Mouse (Mus musculus) ES-Bruce4 (cell line): ENCODE measurements around the gene C2cd4b. TPM values are rescaled to one million over a fixed set of nuclear protein-coding genes. Genes with fewer than 3 reads are reported as not detected.

Experiments
- H3K27ac ChIP-seq: 2 replicates; pipeline ENCODE4 v1.5.1; 2012; ENCODE audit warnings: low read length, inconsistent platforms; ENCODE audit not compliant: insufficient read depth
- H3K27me3 ChIP-seq: 2 replicates; pipeline ENCODE4 v1.6.1; 2012; ENCODE audit warnings: mild to moderate bottlenecking, low read length, inconsistent platforms; ENCODE audit not compliant: control insufficient read depth, poor library complexity, insufficient read depth, severe bottlenecking
- H3K36me3 ChIP-seq: 2 replicates; pipeline ENCODE4 v1.6.1; 2012; ENCODE audit warnings: inconsistent platforms, mild to moderate bottlenecking, low read length, moderate library complexity; ENCODE audit not compliant: control insufficient read depth, poor library complexity, insufficient read depth, severe bottlenecking
- H3K4me1 ChIP-seq: one replicate; pipeline ENCODE4 v1.8.1; 2011; ENCODE audit warnings: low read length; ENCODE audit not compliant: control insufficient read depth, insufficient read depth
- H3K4me3 ChIP-seq: 2 replicates; pipeline ENCODE4 v1.5.1; 2011; ENCODE audit warnings: low read depth, mild to moderate bottlenecking, low read length
- H3K9ac ChIP-seq: 2 replicates; pipeline ENCODE4 v1.6.1; 2012; ENCODE audit warnings: low read depth, mild to moderate bottlenecking, inconsistent platforms; ENCODE audit not compliant: poor library complexity, severe bottlenecking
- H3K9me3 ChIP-seq: replicated peaks from 2 replicates; pipeline ENCODE4 v1.6.1; 2012; ENCODE audit warnings: mild to moderate bottlenecking, low read length, inconsistent platforms; ENCODE audit not compliant: control insufficient read depth, poor library complexity, insufficient read depth, severe bottlenecking
- CTCF ChIP-seq: IDR thresholded peaks from one replicate; pipeline ENCODE4 v1.8.1; 2011; ENCODE audit warnings: low read depth, low read length
- EP300 ChIP-seq: IDR thresholded peaks from 2 replicates; pipeline ENCODE4 v1.6.1; 2011; ENCODE audit warnings: low read depth, low read length; ENCODE audit not compliant: insufficient read depth
- POLR2A ChIP-seq: IDR thresholded peaks from one replicate; pipeline ENCODE4 v1.8.1; 2011; ENCODE audit warnings: low read length; ENCODE audit not compliant: insufficient read depth
- polyA plus RNA-seq: library from polyadenylated mRNA; stranded (reverse); fragments of >200 nt; gene quantifications from 2 replicates; pipeline ENCODE4 v1.2.4, GENCODE M21; 2011; ENCODE audit warnings: low read depth; ENCODE audit not compliant: missing spikeins, insufficient read depth, insufficient read length

Gene C2cd4b
- polyA plus RNA-seq, 1 experiment = not detected

DNA sequence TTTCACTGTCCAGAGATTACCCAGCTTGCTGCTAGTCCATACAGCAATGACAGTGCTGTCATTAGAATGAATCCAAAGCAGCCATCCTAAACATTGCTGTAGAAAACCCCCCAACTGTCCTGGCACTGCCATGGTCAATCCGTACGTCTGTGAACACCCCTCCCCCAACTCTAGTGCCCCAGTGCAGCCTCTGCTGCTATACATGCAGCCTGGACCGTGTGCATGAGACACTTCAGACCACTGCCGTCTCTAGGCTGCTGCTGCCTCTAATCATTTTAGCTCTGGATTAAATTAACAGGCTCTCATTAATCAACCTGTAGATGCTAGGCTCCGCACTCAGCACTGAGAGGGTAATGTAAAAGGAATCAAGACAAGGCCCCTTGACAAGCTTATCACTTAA is 47.8 kb downstream of the C2cd4b start:
- H3K4me1 ChIP-seq = no peaks in the 10 kb centered on the region
- H3K9ac ChIP-seq = no peak overlapping the region

DNA sequence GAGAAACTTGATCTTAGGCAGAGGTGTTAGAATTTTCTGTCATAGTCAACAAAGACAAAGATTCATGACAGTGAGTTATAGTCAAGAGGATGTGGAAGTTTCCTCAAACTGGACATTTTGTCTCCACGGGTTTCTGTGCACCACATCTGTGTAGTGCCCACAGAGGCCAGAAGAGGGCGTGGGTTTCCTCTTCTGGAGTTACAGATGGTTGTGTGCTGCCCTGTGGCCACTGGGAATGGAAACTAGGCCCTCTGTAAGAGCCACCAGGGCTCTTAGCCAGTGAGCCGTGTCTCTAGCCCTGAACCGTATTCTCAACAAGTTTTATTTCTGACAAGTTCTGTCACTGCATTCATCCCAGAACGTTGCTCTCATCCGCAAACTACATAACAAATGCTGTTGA is 51.3 kb downstream of the C2cd4b start:
- no peak overlapping the region for H3K27ac ChIP-seq
- no peaks in the 10 kb centered on the region for H3K27me3 ChIP-seq
- H3K36me3 ChIP-seq = no peaks in the 10 kb centered on the region
- no peaks in the 10 kb centered on the region for H3K9me3 ChIP-seq
- peak; percentile 42 for TF ChIP-seq CTCF
- no peak for TF ChIP-seq POLR2A
- H3K4me1 ChIP-seq = no peaks in the 10 kb centered on the region
- H3K9ac ChIP-seq = no peak overlapping the region
- H3K4me3 ChIP-seq = no peak overlapping the region

More for the DNA sequence above, 47.8 kb downstream of the C2cd4b start:
- Histone ChIP-seq H3K4me3 (no peak overlapping the region), H3K27me3 (no peaks in the 10 kb centered on the region), H3K27ac (no peak overlapping the region), H3K36me3 (no peaks in the 10 kb centered on the region), H3K9me3 (no peaks in the 10 kb centered on the region)
- TF ChIP-seq CTCF (no peak), EP300 (no peak), POLR2A (no peak)

Other genes starting within 250 kb of the C2cd4b start
- 17.0 and 19.7 TPM in 2 replicates for gene Tln2, start 199.7 kb upstream of the C2cd4b start, polyA plus RNA-seq
- gene C2cd4a, start 72.9 kb downstream of the C2cd4b start, polyA plus RNA-seq = not detected in 2 replicates
- 24.0 and 34.2 TPM in 2 replicates for gene Vps13c, start 81.0 kb downstream of the C2cd4b start, polyA plus RNA-seq